Mouse (Mus musculus) testis, adult 2 months (tissue): Measurements from ENCODE around the gene Iqsec1. TPM values are rescaled to one million over a fixed set of nuclear protein-coding genes. Genes with fewer than 3 reads are reported as not detected.

Source experiments
- H3K27ac ChIP-seq: fragments of 200-500 bp; 2 replicates; pipeline ENCODE4 v1.5.1; 2012; ENCODE audit warnings: low read depth, low read length; ENCODE audit not compliant: control insufficient read depth, insufficient read depth
- H3K27me3 ChIP-seq: fragments of 200-500 bp; 2 replicates; pipeline ENCODE4 v1.6.1; 2012; ENCODE audit warnings: mild to moderate bottlenecking, low read length, moderate library complexity; ENCODE audit not compliant: control insufficient read depth, insufficient read depth
- H3K36me3 ChIP-seq: fragments of 200-500 bp; 2 replicates; pipeline ENCODE4 v1.6.1; 2012; ENCODE audit warnings: mild to moderate bottlenecking, low read length; ENCODE audit not compliant: control insufficient read depth, insufficient read depth
- H3K4me1 ChIP-seq: fragments of 200-500 bp; 2 replicates; pipeline ENCODE4 v1.6.1; 2012; ENCODE audit warnings: low read length; ENCODE audit not compliant: control insufficient read depth, insufficient read depth
- H3K4me3 ChIP-seq: fragments of 200-500 bp; 2 replicates; pipeline ENCODE4 v1.5.1; 2012; ENCODE audit warnings: low read depth, mild to moderate bottlenecking, low read length, moderate library complexity, mixed read lengths; ENCODE audit not compliant: control insufficient read depth
- CTCF ChIP-seq: fragments of 200-500 bp; IDR thresholded peaks from 2 replicates; pipeline ENCODE4 v1.5.1; 2012; ENCODE audit warnings: low read depth, mild to moderate bottlenecking, inconsistent platforms, low read length, moderate library complexity; ENCODE audit not compliant: control insufficient read depth, insufficient read depth, insufficient replicate concordance
- POLR2A ChIP-seq: fragments of 200-500 bp; IDR thresholded peaks from 2 replicates; pipeline ENCODE4 v1.6.1; 2012; ENCODE audit warnings: low read depth, mild to moderate bottlenecking, inconsistent platforms, low read length, moderate library complexity; ENCODE audit not compliant: control insufficient read depth
- polyA plus RNA-seq: library from polyadenylated mRNA; depleted of rRNA; stranded (reverse); fragments of >200 nt; gene quantifications from 2 replicates; pipeline ENCODE4 v1.2.3, GENCODE M21; 2012

The Iqsec1 gene
- polyA plus RNA-seq, 1 experiment, result 47.2 TPM

DNA sequence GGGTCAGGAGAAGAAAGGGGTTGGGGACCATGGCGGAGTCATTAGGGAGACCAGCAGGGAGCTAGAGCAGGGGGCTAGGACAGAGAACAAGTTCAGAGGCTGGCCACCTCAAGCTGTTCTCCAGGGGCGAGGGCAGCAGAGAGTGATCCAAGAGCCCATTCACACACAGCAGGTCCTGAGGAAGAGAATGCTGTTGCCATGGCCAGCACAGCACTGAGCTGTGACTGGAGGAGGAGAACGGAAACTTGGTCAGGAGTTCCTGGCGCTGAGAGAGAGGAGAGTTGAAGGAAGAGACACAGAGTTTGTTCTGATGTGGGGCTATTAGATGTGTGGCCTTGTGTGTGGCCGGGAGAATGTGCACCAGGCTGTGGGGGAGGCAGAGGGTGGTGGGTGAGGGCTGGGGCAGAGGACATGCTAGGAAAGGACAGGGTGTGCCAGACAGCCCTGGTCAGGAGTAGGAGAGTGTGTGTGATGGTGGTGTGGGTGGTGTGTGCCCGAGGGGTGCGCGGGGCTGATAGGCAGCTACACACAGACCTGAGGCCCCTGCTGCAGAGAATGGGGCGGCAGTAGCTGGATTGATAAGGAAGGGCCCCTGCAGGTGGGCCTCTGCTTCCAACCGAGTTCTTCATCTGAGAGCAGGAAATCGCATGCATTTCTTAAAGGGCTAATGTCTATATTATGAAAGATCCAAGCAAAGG lies 365.6 kb downstream of the Iqsec1 start:
- TF ChIP-seq CTCF, result no peak
- TF ChIP-seq POLR2A, result no peak
- Histone ChIP-seq H3K27ac (no peak overlapping the region), H3K4me3 (no peak overlapping the region), H3K27me3 (no peaks in the 10 kb centered on the region), H3K4me1 (peaks cover 3% of the 10 kb centered on the region; the same call in 1 of the 2 replicates), H3K36me3 (no peaks in the 10 kb centered on the region; the same call in 1 of the 2 replicates)

DNA sequence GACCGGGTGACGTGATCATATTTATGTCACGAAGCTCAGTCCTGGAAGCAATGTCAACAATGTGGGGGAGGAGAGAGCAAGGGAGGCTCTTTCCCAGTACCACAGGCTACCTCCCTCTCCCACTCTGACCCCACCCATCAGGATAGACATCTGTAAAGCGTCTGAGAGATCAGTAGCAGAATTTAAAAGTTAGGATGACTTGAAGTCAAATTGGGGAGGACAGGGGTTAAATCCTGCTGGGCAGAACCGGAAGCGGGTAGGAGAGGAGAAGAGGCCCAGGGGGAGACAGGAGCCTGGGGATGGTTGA lies 366.9 kb downstream of the Iqsec1 start:
- Histone ChIP-seq H3K27ac (no peak overlapping the region), H3K4me3 (no peak overlapping the region), H3K4me1 (peaks cover 3% of the 10 kb centered on the region; the same call in 1 of the 2 replicates), H3K36me3 (no peaks in the 10 kb centered on the region), H3K27me3 (no peaks in the 10 kb centered on the region)
- TF ChIP-seq CTCF (no peak), POLR2A (no peak)

DNA sequence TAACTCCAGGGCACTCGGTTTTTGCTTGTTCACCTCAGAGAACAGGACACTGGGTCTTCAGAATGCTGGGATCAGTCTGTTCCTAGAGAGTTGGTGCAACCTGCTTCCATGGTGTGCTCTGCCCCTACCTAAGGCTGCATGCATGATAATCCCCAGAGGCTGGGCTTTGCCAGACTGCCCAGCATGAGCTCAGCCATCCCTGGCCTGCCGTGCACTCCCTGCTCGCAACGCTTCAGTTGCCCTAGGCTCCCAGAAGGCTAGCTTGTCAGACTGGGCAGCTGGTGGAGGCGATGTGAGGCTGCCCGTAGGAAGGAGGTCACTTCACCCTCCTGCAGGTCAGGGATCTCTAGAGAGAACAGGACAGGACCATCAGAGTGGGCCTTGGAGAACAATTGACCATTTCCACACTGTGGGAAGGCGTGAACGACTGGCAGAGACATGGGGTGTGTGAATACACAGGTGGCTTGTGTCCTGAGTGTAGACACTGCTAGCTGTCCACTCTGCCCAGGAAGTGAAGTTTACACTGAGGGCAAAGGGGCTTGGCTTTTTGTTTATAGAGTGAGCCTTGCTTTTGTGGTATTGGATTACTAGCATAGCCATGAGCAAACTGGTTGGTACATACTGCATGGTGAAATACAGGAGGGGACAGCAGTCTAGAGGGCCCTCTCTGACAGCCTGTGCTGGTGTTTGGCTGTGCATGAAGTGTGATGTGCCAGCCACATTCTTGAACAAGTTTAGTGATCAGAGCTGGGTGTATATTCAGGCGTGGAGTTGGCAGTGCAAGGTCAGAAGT lies 367.5 kb downstream of the Iqsec1 start:
- Histone ChIP-seq H3K27me3 (no peaks in the 10 kb centered on the region), H3K36me3 (no peaks in the 10 kb centered on the region), H3K4me3 (no peak overlapping the region), H3K4me1 (peaks cover 3% of the 10 kb centered on the region; the same call in 1 of the 2 replicates), H3K27ac (no peak overlapping the region)
- TF ChIP-seq POLR2A (no peak), CTCF (no peak)

DNA sequence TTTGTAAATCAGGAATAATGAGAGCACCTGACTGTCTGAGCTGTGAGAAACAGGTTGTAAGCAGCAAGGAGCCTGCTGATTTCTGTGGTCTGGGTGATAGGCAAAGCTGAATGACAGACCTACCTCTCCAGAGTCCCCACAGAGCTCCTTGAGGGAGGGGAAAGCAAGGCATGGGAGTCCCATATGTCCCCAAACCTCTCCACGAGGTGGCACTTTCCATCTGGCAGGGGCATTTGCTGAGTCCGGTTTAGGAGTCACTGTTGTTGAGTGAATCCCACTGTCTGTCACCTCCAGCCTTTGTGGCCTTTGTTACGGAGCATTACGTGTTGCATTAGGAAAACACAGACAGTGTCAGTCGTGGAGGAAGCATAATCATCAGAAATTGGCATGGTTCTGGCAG lies 368.5 kb downstream of the Iqsec1 start:
- Histone ChIP-seq H3K27me3 (no peaks in the 10 kb centered on the region), H3K36me3 (no peaks in the 10 kb centered on the region), H3K27ac (no peak overlapping the region), H3K4me1 (0 out of 2 replicates have a peak, but pooled peaks cover 3% of the 10 kb centered on the region), H3K4me3 (no peak overlapping the region)
- TF ChIP-seq CTCF (no peak), POLR2A (no peak)

DNA sequence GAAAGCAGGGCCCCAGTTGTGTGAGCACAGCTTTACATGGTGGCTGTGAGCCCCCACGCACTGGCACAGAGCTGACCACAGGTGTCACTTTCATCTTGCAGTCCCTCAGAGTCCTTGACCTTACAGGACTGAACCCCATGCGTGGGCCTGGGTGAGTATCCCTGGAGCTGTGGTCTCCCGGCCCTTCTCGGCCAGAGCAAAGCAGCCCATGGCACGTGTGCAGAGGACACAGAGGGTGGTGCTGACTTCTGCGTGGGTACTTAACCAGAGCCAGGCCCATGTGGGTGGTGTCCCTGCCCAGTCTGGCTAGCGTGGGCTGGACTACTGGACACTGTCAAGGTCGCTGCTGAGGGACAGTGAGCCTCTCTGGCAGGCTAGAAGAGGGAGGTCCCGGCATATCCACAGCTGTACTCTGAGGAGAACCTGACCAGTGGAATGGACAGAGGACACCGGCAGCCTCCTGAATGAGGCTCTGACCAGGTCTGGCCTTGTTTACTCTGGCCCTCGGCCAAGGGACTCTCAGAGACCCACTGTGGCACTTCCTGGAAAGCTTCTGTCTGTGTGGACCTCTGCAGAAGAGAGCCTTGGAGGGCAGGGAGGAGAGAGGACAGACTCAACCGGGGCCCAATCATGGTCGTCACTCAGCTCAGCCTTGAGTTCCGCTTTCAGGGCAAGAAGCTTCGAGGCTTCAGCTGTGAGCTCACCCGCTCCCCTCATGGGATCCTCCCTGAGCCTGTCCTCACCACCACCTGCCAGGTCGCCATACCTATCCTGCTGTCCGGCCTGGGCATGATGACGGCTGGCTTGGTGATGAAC lies 369.5 kb downstream of the Iqsec1 start:
- H3K4me3 ChIP-seq, result peak overlapping the region; percentile 30
- TF ChIP-seq CTCF, result no peak
- TF ChIP-seq POLR2A, result no peak; the same call in 1 of the 2 replicates
- H3K27ac ChIP-seq, result no peak overlapping the region; the same call in 1 of the 2 replicates
- H3K36me3 ChIP-seq, result no peaks in the 10 kb centered on the region
- no peaks in the 10 kb centered on the region for H3K27me3 ChIP-seq
- H3K4me1 ChIP-seq, result 0 out of 2 replicates have a peak, but pooled peaks cover 3% of the 10 kb centered on the region

- Histone ChIP-seq H3K4me1 (0 out of 2 replicates have a peak, but pooled peaks cover 3% of the 10 kb centered on the region), H3K27me3 (no peaks in the 10 kb centered on the region), H3K27ac (no peak overlapping the region), H3K36me3 (no peaks in the 10 kb centered on the region), H3K4me3 (no peak overlapping the region)
- TF ChIP-seq POLR2A, result no peak
- TF ChIP-seq CTCF, result no peak
These were observed 370.2 kb downstream of the Iqsec1 start for GRCm38 (mm10) chr6:90618274-90618673.

DNA sequence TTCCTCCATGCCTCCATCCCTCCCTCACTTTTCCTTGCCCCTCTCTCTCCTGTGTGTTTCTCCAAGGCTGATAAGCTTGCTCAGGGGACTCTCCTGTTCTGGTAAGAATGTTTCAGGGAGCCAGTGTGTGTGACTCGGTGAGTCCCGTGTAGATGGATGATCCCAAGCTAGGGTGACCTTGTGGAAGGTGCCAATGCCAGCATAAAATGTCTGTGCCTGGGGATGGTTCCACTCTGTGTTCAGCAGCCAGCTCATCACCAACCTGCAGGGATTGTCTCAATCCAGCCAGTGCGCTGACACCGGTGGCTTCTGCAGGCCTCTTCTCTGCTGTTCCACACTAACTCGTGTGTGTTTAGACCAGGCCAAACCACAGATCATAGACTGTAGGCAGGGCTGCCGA lies 372.0 kb downstream of the Iqsec1 start:
- Histone ChIP-seq H3K27me3 (no peaks in the 10 kb centered on the region), H3K27ac (no peak overlapping the region), H3K4me3 (no peak overlapping the region), H3K36me3 (no peaks in the 10 kb centered on the region), H3K4me1 (0 out of 2 replicates have a peak, but pooled peaks cover 2% of the 10 kb centered on the region)
- no peak for TF ChIP-seq POLR2A
- no peak for TF ChIP-seq CTCF

GRCm38 (mm10) chr6:90615991-90616390 lies 372.5 kb downstream of the Iqsec1 start:
- TF ChIP-seq POLR2A (no peak), CTCF (no peak)
- Histone ChIP-seq H3K27ac (no peak overlapping the region), H3K27me3 (no peaks in the 10 kb centered on the region), H3K4me3 (no peak overlapping the region), H3K36me3 (no peaks in the 10 kb centered on the region), H3K4me1 (0 out of 2 replicates have a peak, but pooled peaks cover 2% of the 10 kb centered on the region)
